Mouse (Mus musculus) thymus, adult 2 months (tissue): ENCODE results near the gene Polg.

Experiments used
- CTCF ChIP-seq: fragments of 200-500 bp; IDR thresholded peaks from 2 replicates; pipeline ENCODE4 v1.5.1; 2012; ENCODE audit warnings: mild to moderate bottlenecking, control low read depth, low read length, moderate library complexity, borderline replicate concordance; ENCODE audit not compliant: control insufficient read depth, poor library complexity, insufficient read depth; ENCODE audit errors: extremely low read depth
- POLR2A ChIP-seq: fragments of 200-500 bp; IDR thresholded peaks from 2 replicates; pipeline ENCODE4 v1.6.1; 2012; ENCODE audit warnings: mild to moderate bottlenecking, low read length, control low read depth, moderate library complexity; ENCODE audit not compliant: control insufficient read depth, poor library complexity, insufficient read depth; ENCODE audit errors: extremely low read depth

DNA sequence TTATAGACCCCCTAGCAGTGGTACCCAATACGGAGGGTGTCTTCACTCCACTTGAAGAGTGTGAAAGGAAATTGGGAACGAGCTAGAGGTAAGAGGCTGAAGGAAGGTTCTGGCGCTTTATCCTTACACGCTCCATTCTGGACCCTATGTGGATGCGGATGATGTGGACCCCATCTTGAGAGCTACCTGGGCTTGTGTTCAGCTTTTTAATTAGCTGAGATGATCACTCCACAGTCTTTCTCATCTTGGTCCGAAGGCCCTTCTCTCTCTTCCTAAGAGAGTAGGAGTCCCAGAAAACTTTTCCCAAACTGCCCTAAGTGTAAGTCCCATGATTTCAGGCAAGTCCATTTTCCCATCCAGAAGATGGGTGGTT, 43.1 kb upstream of the Polg start:
- TF ChIP-seq POLR2A, result no peak
- no peak for TF ChIP-seq CTCF
